Mouse (Mus musculus): ENCODE measurements around the gene Cct7. TPM values are rescaled to one million over a fixed set of nuclear protein-coding genes. Genes with fewer than 3 reads are reported as not detected.

Cct7 gene
- polyA plus RNA-seq, 1 experiment: 244 TPM

DNA sequence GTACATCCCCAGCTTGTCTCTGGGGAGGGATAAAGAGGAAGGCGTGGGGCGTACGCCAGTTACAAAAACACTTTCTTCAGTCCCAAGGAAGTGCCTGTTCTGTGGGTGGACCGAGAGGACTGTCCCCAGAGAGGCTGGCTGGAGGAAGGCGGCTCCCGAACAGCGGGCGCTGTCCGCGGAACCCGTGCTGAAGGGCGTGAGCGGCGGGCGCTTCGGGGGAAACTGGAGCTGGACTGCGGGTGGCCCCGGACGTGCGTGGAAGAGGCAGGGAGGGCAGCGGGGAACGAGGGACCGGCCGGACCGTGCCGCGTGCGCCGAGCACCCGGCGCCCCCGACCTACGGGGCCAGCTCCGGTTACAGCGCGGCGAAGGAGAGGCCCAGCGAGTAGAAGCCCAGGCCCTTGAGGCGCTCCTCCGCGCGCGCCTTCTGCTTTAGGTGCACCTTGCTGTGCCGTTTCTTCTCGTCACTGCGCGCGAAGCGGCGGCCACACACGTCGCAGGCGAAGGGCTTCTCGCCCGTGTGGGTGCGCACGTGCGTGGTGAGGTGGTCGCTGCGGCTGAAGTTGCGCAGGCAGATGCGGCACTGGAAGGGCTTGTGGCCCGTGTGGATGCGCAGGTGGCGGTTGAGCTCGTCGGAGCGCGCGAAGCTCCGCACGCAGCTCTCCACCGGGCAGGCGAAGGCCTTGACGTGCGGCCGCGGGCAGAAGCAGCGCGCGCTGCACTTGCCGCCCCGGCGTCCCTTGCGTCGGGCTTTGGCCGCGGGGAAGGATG is 60.2 kb downstream of the Cct7 start:
- Histone ChIP-seq H3K4me3 (ENCODE audit: insufficient read depth, low read length) (no peak overlapping the region), H3K4me1 (ENCODE audit: control insufficient read depth, insufficient read depth, low read length) (no peaks in the 10 kb centered on the region), H3K27ac (ENCODE audit: insufficient read depth, low read length) (no peak overlapping the region)
- TF ChIP-seq CTCF (IDR thresholded peaks at IDR 0.05; ENCODE audit: borderline replicate concordance, insufficient read depth, low read length) (no peak), POLR2A (IDR thresholded peaks at IDR 0.05; ENCODE audit: low read depth, low read length) (no peak)

DNA sequence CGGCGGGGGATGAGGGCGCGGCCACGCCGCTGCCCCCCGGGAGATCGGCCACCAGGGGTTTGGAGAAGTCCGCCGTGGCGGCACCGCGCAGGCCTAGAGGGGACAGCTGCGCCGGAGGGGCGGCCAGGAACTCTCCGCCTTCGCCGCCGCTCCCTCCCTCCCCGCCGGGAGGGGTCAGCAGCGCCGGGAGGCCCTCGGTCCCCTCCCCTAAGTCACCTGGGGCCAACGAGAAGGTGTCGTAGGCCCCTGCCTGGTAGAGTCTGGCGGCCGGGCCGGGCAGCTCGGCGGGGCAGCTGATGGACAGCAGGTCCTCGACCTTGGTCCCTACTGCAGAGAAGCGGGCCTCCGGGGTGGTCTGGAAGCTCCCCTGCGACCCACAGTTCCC is 60.7 kb downstream of the Cct7 start:
- Histone ChIP-seq H3K4me3 (ENCODE audit: insufficient read depth, low read length) (no peak overlapping the region), H3K4me1 (ENCODE audit: control insufficient read depth, insufficient read depth, low read length) (no peaks in the 10 kb centered on the region), H3K27ac (ENCODE audit: insufficient read depth, low read length) (no peak overlapping the region)
- TF ChIP-seq CTCF (IDR thresholded peaks at IDR 0.05; ENCODE audit: borderline replicate concordance, insufficient read depth, low read length): no peak
- no peak for TF ChIP-seq POLR2A (IDR thresholded peaks at IDR 0.05; ENCODE audit: low read depth, low read length)

DNA sequence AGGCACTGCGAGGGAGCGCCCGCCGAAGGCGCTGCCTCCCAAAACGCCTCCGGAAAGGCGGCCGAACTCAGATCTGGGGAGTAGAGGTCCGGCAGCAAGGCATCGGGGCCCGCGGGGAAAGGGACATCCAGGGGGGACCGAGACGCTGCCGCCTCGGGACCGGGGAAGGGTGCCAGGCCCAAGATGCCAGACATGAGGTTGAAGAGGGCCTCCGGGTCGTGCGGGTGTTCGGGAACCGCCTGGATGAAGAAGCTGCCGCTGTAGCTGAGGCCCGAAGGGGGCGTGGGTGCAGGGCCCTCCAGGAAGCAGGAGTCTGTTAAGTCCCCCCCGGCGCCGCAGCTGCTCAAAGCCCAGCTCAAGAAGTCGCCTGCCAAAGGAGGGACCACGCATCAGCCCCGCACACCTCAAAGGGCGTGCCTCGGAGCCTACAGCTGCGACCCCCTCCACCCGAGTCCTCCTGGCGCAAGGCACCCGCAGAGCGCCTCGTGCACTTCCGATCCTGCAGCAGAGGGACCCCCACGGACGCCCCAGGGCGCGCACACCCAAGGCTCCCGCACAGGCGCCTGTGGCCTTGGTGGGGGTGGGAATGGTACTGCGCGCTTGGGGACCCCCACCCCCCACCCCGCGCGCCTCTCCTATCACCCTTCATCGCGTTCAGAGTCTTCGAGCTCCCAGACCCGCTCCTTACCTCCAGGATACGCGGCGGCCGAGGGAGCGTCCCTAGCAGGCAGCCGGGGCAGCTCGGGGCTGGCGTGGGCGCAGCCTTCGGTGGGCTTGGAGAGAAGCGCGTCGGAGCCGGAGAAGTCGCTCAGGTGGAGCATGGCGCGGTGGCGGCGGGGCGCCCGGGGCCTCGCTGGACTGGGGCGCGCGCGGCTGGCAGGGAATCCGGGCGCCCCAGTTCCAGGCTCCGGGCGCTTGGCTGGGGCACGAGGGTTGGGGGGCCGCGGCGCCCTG is 61.5 kb downstream of the Cct7 start:
- Histone ChIP-seq H3K4me3 (ENCODE audit: insufficient read depth, low read length) (peak overlapping the region; percentile 38), H3K27ac (ENCODE audit: insufficient read depth, low read length) (no peak overlapping the region), H3K4me1 (ENCODE audit: control insufficient read depth, insufficient read depth, low read length) (no peaks in the 10 kb centered on the region)
- no peak for TF ChIP-seq POLR2A (IDR thresholded peaks at IDR 0.05; ENCODE audit: low read depth, low read length)
- TF ChIP-seq CTCF (IDR thresholded peaks at IDR 0.05; ENCODE audit: borderline replicate concordance, insufficient read depth, low read length): no peak

DNA sequence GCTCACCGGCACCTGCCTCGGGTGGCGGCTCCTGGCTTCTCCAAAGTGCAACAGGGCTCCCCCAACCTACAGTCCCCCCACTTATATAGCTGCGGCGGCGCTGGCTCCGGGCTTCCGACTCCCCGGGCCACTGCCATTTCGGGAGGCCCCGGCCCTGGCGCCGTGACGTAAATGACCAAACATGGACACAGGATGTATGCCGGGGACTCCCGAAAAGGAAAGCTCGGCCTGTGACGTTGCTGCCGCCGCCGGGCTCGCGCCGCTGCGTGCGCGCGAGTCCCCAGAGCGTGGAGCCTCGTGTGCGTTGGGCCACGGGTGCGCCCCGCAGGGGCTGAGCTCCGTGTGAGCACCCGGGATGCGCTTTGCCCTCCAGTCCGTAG is 62.2 kb downstream of the Cct7 start, which contains the start of gene Egr4:
Gene Egr4 (minus strand): TSS at position 59 of the 380 bp plus-strand sequence.
- H3K4me3 ChIP-seq (ENCODE audit: insufficient read depth, low read length): peak within 1 kb of the TSS; percentile 38
- H3K27ac ChIP-seq (ENCODE audit: insufficient read depth, low read length): no peak within 1 kb of the TSS
- no peaks in the 10 kb centered on the region for H3K4me1 ChIP-seq (ENCODE audit: control insufficient read depth, insufficient read depth, low read length)
- TF ChIP-seq CTCF (IDR thresholded peaks at IDR 0.05; ENCODE audit: borderline replicate concordance, insufficient read depth, low read length): no peak

DNA sequence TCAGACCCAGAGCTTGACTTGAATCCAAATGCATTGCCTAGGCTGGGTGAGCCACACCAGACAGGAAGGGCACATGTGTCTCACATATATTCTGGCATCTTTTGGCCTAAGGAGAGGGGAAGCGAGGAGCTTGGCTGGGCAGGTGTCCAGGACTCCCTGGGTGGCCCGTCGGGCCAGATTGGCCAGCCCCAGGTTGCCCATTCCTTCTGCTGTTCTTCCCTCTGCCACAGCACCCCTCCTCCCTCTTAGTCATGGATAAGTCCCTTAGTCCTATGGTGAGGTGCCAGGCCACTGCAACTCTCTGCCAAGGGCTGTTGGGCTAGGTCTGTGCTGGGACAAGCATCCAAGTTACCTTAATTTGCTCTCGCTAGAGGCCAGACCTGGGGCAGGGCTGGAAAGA is 64.6 kb downstream of the Cct7 start:
- Histone ChIP-seq H3K4me1 (ENCODE audit: control insufficient read depth, insufficient read depth, low read length) (no peaks in the 10 kb centered on the region), H3K4me3 (ENCODE audit: insufficient read depth, low read length) (no peak overlapping the region), H3K27ac (ENCODE audit: insufficient read depth, low read length) (no peak overlapping the region)
- TF ChIP-seq POLR2A (IDR thresholded peaks at IDR 0.05; ENCODE audit: low read depth, low read length) (no peak), CTCF (IDR thresholded peaks at IDR 0.05; ENCODE audit: borderline replicate concordance, insufficient read depth, low read length) (no peak)

Other genes starting within 250 kb of the Cct7 start
- 8.2 and 9.7 TPM in 2 replicates for gene Sfxn5, start 118.1 kb upstream of the Cct7 start, polyA plus RNA-seq (2011; ENCODE audit: insufficient read length, low read depth, missing spikeins)
- 27.2 and 28.2 TPM in 2 replicates for gene Rab11fip5, start 76.9 kb upstream of the Cct7 start, polyA plus RNA-seq (2011; ENCODE audit: insufficient read length, low read depth, missing spikeins)
- not detected in 2 replicates for gene Noto, start 27.6 kb upstream of the Cct7 start, polyA plus RNA-seq (2011; ENCODE audit: insufficient read length, low read depth, missing spikeins)
- 34.8 and 36.3 TPM in 2 replicates for gene Smyd5, start 19.5 kb upstream of the Cct7 start, polyA plus RNA-seq (2011; ENCODE audit: insufficient read length, low read depth, missing spikeins)
- gene Pradc1, start 456 bp downstream of the Cct7 start, polyA plus RNA-seq (2011; ENCODE audit: insufficient read length, low read depth, missing spikeins): 8.8 and 9.9 TPM in 2 replicates
- gene Fbxo41, start 51.5 kb downstream of the Cct7 start, polyA plus RNA-seq (2011; ENCODE audit: insufficient read length, low read depth, missing spikeins): 0.20 and 0.26 TPM in 2 replicates
- 0.25 TPM in 1 of 2 replicates, not detected in the other for gene Egr4, start 62.1 kb downstream of the Cct7 start, polyA plus RNA-seq (2011; ENCODE audit: insufficient read length, low read depth, missing spikeins)
- gene Alms1, start 136.0 kb downstream of the Cct7 start, polyA plus RNA-seq (2011; ENCODE audit: insufficient read length, low read depth, missing spikeins): 5.7 and 7.2 TPM in 2 replicates